Comparison of ENCODE assay signal across 7 mouse cellular contexts in genomic region chr11:102190848-102191247, GRCm38 (mm10). TPM values are rescaled to one million over a fixed set of nuclear protein-coding genes. Genes with fewer than 3 reads are reported as not detected.
A peak's percentile ranks its signal among the peaks of the same experiment; 100 is the strongest.
DNase-seq lines count a peak whose midpoint lies in the region; ATAC-seq and TF ChIP-seq lines count a peak whose summit lies in the region.

No protein-coding gene starts in this region.

- no peaks in the 10 kb centered on the region; the same call in 1 of the 2 replicates for H3K4me1 ChIP-seq in testis, adult 2 months (ENCODE audit: control insufficient read depth, insufficient read depth, low read length)
- peaks cover 18% of the 10 kb centered on the region for H3K4me1 ChIP-seq in forebrain, embryonic 15.5 days
- H3K4me1 ChIP-seq in liver, embryonic 15.5 days (replicated peaks): peaks cover 38% of the 10 kb centered on the region

- no peak for DNase-seq in testis, postnatal 14 days (ENCODE audit: low spot score)
- no peak for DNase-seq in spleen, postnatal 10 days (ENCODE audit: low spot score in 2 of 2)
- no peak for DNase-seq in left cerebral cortex, adult 8-10 months (ENCODE audit: low spot score in 2 of 2)
- no peak for DNase-seq in cerebellum, adult 8-10 months

- H3K9me3 ChIP-seq in forebrain, embryonic 15.5 days: no peaks in the 10 kb centered on the region
- H3K9me3 ChIP-seq in liver, embryonic 15.5 days (replicated peaks): no peaks in the 10 kb centered on the region

- H3K27ac ChIP-seq in testis, adult 2 months (ENCODE audit: control insufficient read depth, insufficient read depth, low read depth, low read length): no peak overlapping the region
- H3K27ac ChIP-seq in forebrain, embryonic 15.5 days (replicated peaks): no peak overlapping the region
- peak overlapping the region; percentile 45 for H3K27ac ChIP-seq in liver, embryonic 15.5 days (replicated peaks)

- no peak for ATAC-seq in forebrain, embryonic 15.5 days (replicated peaks)
- ATAC-seq in liver, embryonic 15.5 days (ENCODE audit: insufficient read depth): no peak

- no peak for TF ChIP-seq POLR2A in testis, adult 2 months (IDR thresholded peaks at IDR 0.05; ENCODE audit: control insufficient read depth, low read depth, low read length)

- H3K27me3 ChIP-seq in testis, adult 2 months (ENCODE audit: control insufficient read depth, insufficient read depth, low read length): no peaks in the 10 kb centered on the region
- H3K27me3 ChIP-seq in forebrain, embryonic 15.5 days: no peaks in the 10 kb centered on the region
- H3K27me3 ChIP-seq in liver, embryonic 15.5 days: no peaks in the 10 kb centered on the region

- H3K4me2 ChIP-seq in forebrain, embryonic 15.5 days (replicated peaks): peak overlapping the region; percentile 77; the same call in 1 of the 2 replicates
- H3K4me2 ChIP-seq in liver, embryonic 15.5 days: peak overlapping the region; percentile 91

- peak overlapping the region; percentile 25 for H3K4me3 ChIP-seq in testis, adult 2 months (ENCODE audit: control insufficient read depth, low read depth, low read length)
- H3K4me3 ChIP-seq in forebrain, embryonic 15.5 days: peak overlapping the region; percentile 55; the same call in 1 of the 2 replicates
- H3K4me3 ChIP-seq in liver, embryonic 15.5 days (replicated peaks): peak overlapping the region; percentile 64

- H3K36me3 ChIP-seq in testis, adult 2 months (ENCODE audit: control insufficient read depth, insufficient read depth, low read length): no peaks in the 10 kb centered on the region; the same call in 1 of the 2 replicates
- H3K36me3 ChIP-seq in forebrain, embryonic 15.5 days: peaks cover 16% of the 10 kb centered on the region
- peaks cover 21% of the 10 kb centered on the region for H3K36me3 ChIP-seq in liver, embryonic 15.5 days (replicated peaks)

- 52% methylated on average over 4 of the region's 4 CpGs for WGBS in forebrain, embryonic 15.5 days
- WGBS in liver, embryonic 15.5 days (ENCODE audit: insufficient replicate concordance): 12% methylated on average over 4 of the region's 4 CpGs

- H3K9ac ChIP-seq in forebrain, embryonic 15.5 days (replicated peaks): no peak overlapping the region
- peak overlapping the region; percentile 3; the same call in 1 of the 2 replicates for H3K9ac ChIP-seq in liver, embryonic 15.5 days

- TF ChIP-seq CTCF in testis, adult 2 months (IDR thresholded peaks at IDR 0.05; ENCODE audit: control insufficient read depth, insufficient read depth, insufficient replicate concordance, low read depth, low read length): no peak

RNA-seq across cellular contexts. Expression of gene G6pc3, which starts 1.4 kb away (rescaled TPM):
- polyA plus RNA-seq in testis, adult 2 months (2012; rRNA removed): 416 and 434 TPM in 2 replicates
- 21.5 and 23.7 TPM in 2 replicates for polyA plus RNA-seq in forebrain, embryonic 15.5 days (2015; fragmentation: Nextera tagmentation; extraction: Ambion mirVana)
- 8.2 and 8.8 TPM in 2 replicates for polyA plus RNA-seq in liver, embryonic 15.5 days (2015; fragmentation: Nextera tagmentation; extraction: Ambion mirVana)
- 10 to 100 TPM; 65.4 to 78.4 (median 75.2) TPM for total RNA-seq in left cerebral cortex, adult 8-10 months (2022)

RNA-seq across cellular contexts. Expression of gene Lsm12, which starts 5.8 kb away (rescaled TPM):
- polyA plus RNA-seq in testis, adult 2 months (2012; rRNA removed): 41.5 and 41.8 TPM in 2 replicates
- polyA plus RNA-seq in forebrain, embryonic 15.5 days (2015; fragmentation: Nextera tagmentation; extraction: Ambion mirVana): 114 and 118 TPM in 2 replicates
- 51.4 and 70.3 TPM in 2 replicates for polyA plus RNA-seq in liver, embryonic 15.5 days (2015; fragmentation: Nextera tagmentation; extraction: Ambion mirVana)
- total RNA-seq in left cerebral cortex, adult 8-10 months (2022): 10 to 100 TPM; 52.8 to 55.3 (median 53.9) TPM

RNA-seq across cellular contexts. Expression of gene Tmem101, which starts 34.6 kb away (rescaled TPM):
- polyA plus RNA-seq in testis, adult 2 months (2012; rRNA removed): 13.3 and 15.1 TPM in 2 replicates
- polyA plus RNA-seq in forebrain, embryonic 15.5 days (2015; fragmentation: Nextera tagmentation; extraction: Ambion mirVana): 37.4 and 41.6 TPM in 2 replicates
- 9.6 and 12.0 TPM in 2 replicates for polyA plus RNA-seq in liver, embryonic 15.5 days (2015; fragmentation: Nextera tagmentation; extraction: Ambion mirVana)
- 10 to 100 TPM; 19.4 to 27.6 (median 20.2) TPM for total RNA-seq in left cerebral cortex, adult 8-10 months (2022)

RNA-seq across cellular contexts. Expression of gene Hdac5, which starts 39.1 kb away (rescaled TPM):
- polyA plus RNA-seq in testis, adult 2 months (2012; rRNA removed): 68.9 and 84.1 TPM in 2 replicates
- polyA plus RNA-seq in forebrain, embryonic 15.5 days (2015; fragmentation: Nextera tagmentation; extraction: Ambion mirVana): 127 and 129 TPM in 2 replicates
- 17.3 and 17.5 TPM in 2 replicates for polyA plus RNA-seq in liver, embryonic 15.5 days (2015; fragmentation: Nextera tagmentation; extraction: Ambion mirVana)
- total RNA-seq in left cerebral cortex, adult 8-10 months (2022): 100 to 1,000 TPM; 245 to 275 (median 254) TPM

RNA-seq across cellular contexts. Expression of gene Nags, which starts 45.5 kb away (rescaled TPM):
- polyA plus RNA-seq in testis, adult 2 months (2012; rRNA removed): 6.2 and 8.0 TPM in 2 replicates
- polyA plus RNA-seq in forebrain, embryonic 15.5 days (2015; fragmentation: Nextera tagmentation; extraction: Ambion mirVana): 0.10 and 0.14 TPM in 2 replicates
- polyA plus RNA-seq in liver, embryonic 15.5 days (2015; fragmentation: Nextera tagmentation; extraction: Ambion mirVana): 16.5 and 18.2 TPM in 2 replicates
- total RNA-seq in left cerebral cortex, adult 8-10 months (2022): under 1 TPM in 1 of 4 experiments, not detected in 3; 0.18 TPM

Comparison
In these comparisons a context has a peak if more than half of its experiments do, and no peak if none do; other contexts are left out.
1. RNA of gene G6pc3, which starts 1.4 kb away (polyA plus RNA-seq): 416 to 434 TPM in testis, adult 2 months; 21.5 to 23.7 TPM in forebrain, embryonic 15.5 days and 8.2 to 8.8 TPM in liver, embryonic 15.5 days; every median in the first group is over 10 times any median in the second.
2. Peak in every context shown above with its lines, with median percentiles within 50 percentile points of each other: H3K4me3 ChIP-seq.